Mouse (Mus musculus) spleen, adult 18-20 months (tissue): Measurements from ENCODE around the gene Adarb1.
"Not testable (repeated sequence)": the region's sequence is repeated elsewhere in the genome, so short reads cannot be mapped to it uniquely, and the experiment has no call there.

Experiments used
- DNase-seq, 2 experiments: peaks; one replicate each; pipeline ENCODE4 v3.0.0; 2022; ENCODE audit warnings: mixed read lengths in 2 of 2

Gene Adarb1

DNA sequence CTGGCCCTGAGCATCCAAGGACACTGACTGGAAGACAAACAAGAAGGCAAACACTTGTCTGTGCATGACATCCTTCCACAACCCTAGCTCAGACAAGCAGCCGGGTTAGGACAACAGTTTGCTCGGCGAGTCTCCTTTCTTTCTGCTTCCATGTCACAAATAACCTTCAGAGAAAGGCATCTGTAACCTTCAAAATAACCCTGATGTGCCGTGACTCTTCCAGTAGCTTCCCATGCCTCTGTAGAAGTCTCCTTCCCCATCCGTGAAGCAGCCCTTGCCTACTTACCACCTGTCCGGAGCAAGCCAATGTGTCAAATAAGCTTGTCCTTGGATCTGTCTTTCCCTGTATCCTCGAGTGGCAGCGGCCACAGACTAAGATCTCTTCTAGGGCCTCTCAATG lies 112.3 kb downstream of the Adarb1 start:
- DNase-seq: no peak

DNA sequence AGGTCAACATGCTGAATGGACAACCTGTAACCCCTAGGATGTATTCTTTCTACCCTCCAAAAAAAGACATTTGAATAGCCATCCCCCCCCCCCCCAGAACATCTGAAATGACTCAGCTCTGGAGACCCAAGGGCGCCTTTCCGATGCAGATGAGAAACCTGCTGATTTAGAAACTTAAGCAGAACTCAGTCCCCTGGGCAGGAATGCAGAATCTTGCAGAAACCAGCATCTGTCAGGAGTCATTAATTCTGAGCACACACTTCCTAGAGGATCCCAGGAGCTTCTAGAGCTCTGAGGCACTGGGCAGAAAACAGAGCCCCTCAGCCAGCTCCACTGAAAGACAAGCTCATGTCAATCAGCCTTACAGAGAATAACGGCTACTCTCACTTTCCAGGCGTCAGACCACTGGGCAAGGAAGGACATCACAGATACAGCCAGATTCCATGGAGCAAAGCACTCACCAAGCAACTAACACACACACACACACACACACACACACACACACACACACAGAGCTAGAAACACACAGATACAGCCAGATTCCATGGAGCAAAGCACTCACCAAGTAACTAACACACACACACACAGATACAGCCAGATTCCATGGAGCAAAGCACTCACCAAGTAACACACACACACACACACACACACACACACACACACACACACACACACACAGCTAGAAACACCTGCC lies 113.1 kb downstream of the Adarb1 start:
- DNase-seq: no peak

DNA sequence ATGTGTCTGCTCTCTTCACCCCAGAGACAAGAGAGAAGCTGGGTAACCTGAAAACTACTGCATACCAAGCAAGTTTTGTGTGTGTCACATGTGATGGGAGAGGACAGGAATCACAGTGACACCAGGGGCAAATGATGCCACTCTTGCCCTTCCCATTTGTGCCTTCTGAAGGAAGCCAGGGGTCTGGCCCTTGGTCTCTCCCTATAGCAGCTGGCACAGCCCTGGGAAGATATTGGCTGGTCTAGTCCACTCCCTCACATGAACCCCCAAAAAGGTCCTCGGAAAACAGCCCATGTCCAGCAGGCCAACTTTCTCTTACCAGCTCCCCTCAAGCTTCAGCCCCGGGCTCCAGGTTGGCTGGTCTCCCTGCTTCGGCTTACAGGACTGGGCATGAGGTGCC lies 113.7 kb downstream of the Adarb1 start:
- no peak for DNase-seq

DNA sequence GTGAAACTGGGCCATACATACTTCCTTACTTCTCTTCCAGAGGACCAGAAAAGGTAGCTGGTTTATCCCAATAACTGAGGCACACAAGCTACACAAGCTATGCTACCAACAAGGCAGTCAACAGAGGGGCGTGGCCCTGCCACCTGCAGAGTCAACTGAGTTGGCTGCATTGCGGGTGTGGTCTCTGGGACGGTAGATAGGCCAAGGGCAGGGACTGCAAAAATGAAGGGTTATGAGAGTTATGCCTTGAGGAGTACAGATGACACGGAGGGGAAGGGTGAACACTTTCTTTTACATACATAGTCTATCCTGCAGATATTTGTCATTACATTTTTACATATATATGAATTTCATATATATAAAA lies 117.2 kb downstream of the Adarb1 start:
- no peak for DNase-seq

DNA sequence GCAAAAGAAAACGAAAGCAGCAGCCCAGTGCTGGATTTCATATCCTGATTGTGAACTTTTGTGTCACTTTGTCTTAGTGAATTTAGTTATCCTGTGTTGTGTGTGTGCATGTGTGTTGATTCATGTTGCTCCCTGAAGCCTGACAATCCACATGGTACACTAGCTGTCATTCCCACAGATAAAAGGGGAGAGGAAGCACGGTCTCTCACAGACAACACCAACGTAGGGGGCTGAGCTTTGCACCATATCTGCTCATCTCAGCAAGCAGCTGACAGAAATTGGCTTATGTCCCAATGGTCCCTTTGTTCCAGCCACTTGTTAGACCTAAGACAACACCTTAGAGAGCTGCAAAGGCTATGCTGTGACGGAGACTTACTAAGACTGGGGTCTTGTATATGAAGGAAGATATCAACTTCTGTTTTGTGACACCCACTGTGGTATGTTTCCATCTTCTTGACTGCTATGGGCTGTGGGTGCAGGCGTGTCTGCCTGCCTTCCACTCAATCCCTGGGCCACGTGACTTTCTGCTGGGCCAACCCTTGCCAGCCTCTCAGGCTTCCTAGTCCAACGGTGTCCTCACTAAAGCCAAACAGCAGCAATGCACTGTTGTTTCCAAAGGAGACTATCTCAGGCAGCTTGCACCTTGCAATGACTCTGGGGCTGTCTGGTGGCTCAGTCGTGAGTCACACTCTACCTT lies 117.7 kb downstream of the Adarb1 start:
- DNase-seq: no peak

DNA sequence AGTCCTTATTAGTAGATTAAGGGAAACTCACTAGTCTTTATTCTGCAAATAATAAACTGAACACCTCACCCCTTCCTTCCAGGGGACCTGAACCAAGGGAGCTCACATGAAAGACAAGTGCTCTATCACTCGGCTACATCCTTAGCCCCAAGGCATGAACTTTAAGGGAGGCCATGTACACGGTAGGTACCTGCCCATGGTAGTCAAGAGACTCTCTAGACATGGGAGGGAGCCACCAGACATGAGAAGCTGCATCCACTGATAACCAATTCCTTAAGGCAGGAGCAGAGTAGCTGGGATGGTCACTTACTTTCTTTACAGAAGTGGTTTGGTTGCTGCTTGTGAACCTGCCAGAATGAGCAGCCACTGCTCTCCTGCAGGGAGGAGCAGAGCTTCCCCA lies 118.9 kb downstream of the Adarb1 start:
- no peak for DNase-seq

DNA sequence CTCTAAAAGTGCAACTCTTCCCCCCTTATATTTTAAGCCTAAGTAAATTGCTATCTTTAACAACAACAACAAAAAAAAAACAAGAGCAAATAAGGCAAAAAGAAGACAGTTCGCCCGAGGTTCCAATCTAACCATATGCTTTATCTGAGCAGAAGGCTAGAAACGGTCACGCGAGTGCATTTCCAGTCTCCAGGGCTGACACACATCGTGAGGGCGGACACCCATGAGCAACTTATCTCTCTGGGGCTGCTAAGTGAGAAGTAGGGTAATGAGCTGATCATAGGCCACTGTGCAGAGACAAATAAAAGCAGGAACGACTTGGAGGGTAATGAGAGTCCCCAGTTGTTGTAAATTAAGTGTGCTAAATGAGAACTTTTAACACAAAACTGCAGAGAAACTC lies 119.4 kb downstream of the Adarb1 start:
- DNase-seq: no peak

DNA sequence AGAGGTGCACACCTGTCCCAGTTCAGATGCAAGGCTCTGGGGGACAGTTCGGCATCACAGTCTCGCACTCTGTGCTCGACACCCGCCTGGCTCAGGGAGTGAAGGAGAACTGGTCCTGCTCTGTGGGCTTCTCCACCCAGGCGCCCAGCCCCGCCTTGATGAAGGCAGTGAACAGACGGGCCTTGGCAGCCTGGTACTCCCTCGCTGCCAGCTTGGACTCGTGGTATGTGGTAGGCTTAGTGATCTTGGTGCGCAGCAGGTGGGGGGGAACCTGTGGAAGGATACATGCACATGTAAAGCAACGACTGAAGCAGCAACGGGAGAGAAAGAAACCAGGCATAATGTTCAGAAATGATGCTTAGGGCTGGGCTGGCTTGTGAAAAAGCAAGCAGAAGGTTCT lies 123.4 kb downstream of the Adarb1 start:
- DNase-seq: no peak

DNA sequence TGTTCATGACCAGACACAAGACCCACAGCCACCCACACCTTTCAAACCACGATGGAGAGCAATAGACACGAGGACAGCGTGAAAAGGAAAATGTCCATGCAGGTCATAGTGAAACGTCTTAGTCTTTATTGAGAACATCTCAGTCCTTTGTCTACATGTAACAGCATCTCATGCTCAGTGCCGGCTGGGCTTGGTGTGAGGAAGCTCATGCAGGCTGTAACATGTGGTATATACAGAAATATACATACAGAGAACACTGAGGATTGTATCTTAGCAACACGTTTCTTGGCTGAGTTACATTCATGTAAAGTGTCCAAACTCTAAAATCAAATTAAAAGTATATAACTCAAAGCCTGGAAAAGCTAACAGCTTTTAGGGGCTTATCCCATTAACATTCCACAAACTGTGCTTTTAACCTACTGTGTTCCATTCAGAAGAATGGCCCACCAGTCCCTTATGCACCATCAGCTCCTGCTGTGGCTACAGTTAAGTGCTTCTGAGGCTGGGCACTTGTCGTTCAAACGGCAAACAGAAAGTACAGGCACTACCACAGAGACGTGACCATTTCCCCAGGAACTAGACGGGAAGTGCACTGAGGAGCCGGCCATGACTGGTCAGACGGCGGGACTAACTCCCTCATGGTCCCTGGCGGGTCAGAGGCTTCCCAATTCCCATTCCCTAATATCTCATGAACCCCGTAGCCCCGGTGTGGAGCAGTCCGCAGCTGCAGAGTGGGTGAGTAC lies 127.3 kb downstream of the Adarb1 start:
- no peak for DNase-seq

DNA sequence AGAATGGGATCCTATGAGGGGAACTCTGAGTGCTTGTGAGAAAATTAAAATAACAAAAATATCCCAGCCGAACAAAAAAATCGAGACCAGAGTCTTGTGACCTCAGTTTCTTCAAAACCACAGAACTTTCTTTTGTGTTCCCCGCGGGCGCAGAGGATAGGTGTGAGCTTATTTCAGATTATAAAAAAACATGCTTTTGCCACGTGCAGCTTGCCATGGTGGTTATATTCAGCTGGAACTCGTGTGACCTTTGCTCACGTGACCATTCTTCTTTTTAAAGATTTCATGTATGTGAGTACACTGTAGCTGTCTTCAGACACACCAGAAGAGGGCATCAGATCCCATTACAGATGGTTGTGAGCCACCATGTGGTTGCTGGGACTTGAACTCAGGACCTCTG lies 128.5 kb downstream of the Adarb1 start:
- no peak for DNase-seq

DNA sequence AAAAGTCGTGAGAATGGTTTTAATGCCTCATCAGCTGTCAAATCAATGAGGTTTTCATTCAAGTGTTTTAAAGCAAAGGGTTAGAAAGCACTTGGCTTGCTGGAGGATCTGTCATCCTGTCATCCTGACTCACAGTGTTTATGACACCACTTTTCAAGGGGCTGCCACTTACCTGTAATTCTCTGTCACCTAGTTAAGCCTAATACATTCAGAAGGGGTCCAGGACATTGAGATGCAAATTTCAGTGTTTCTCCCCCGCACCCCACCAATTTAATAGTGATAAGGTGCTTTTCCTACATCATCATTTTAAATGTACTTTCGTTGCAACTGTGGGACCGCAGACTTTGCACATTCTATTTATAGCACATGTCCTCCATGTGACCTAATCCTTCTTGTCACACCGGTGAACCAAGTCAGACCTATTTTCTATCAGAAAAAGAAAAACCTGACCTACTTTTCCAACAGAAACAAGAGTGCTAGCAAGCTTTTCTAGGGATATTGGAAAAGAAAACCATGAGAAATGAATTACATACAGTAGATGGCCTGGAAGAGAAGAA lies 129.4 kb downstream of the Adarb1 start:
- no peak for DNase-seq

DNA sequence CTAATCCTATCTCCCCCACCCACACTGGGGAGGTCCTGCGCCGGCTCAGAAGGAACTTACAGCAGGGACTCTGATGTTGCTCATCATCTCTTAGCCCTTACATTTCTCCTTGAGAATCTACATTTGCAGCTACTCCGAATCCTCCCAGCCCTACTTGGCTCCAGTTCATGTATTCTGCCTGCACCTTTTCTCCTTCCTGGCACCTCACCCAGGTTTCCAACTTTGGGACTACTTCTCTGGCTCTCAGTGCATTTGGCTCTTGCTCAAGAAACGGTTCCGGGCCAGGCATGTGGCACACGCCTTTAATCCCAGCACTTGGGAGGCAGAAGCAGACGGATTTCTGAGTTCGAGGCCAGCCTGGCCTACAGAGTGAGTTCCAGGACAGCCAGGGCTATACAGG lies 130.4 kb downstream of the Adarb1 start:
- no peak for DNase-seq

DNA sequence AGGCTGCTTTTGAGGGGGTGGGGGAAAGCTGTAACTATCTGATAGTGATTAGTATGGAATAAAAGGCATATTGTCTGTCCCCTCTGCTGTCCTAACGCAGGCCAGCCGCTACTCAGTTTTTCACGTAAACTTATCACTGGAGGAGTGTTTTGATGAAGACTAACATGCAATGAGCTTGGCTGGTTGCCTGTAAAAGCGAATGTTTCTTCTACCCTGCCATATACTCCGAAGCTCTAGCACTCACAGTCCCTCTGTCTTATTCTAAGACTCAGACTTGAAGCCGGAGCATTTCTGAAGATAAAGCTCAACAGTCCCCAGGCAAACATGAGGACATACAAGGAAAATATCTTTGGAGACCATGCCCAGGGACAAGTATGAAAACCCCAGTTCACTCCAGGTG lies 133.2 kb downstream of the Adarb1 start:
- no peak for DNase-seq

DNA sequence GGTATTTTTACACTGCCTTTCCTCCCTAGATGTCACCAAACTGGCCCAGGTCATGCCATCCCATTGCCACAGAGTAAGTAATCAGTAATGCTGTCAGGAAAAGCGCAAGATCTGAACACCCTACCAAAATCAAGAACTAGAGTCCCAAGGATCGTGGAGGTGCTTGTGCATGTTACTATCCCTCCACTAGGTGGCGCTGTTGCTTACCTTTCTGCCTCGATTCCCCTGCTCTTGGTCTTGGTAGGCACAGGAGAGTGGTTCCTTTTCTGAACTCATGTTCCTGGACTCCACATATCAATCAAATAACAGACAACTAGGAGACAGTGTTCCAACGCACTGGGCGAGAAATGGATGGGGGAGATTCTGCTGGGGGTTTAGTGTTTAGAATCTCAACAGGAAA lies 135.2 kb downstream of the Adarb1 start:
- DNase-seq: peak in 1 of 2 experiments; percentile 66

DNA sequence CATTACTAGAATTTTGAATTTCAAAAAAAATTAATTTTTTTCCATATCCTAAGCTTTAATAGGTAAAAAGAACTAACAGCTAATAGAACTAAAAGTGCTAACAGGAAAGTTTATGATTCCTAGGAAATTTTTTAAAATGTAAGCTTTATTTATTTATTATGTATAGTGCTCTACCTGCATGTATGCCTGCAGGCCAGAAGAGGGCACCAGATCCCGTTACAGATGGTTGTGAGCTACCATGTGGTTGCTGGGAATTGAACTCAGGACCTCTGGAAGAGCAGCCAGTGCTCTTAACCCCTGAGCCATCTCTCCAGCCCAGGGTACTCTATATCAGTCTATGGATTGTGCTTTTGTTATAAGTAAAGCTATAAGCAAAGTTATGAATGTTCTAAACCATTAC lies 136.0 kb downstream of the Adarb1 start:
- DNase-seq: not testable (repeated sequence)

DNA sequence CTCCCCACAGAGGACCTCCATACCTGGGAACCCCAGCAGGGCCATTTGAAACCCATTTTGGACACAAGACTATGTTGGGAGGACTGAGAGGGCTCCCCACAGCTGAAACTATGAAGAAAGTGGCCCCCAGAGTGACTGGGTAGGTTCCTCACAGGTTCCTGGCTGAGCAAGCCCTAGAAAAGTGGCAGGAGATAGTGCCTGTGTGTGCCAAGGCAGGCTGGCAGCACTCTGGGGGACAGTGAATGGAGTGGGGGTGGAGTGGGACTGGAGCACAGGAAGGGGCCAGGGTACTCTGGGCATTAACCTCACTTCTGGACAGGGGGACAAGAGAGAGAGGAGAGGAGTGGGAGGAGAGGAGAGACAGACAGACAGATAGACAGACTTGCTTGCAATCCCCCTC lies 144.3 kb downstream of the Adarb1 start:
- no peak for DNase-seq

DNA sequence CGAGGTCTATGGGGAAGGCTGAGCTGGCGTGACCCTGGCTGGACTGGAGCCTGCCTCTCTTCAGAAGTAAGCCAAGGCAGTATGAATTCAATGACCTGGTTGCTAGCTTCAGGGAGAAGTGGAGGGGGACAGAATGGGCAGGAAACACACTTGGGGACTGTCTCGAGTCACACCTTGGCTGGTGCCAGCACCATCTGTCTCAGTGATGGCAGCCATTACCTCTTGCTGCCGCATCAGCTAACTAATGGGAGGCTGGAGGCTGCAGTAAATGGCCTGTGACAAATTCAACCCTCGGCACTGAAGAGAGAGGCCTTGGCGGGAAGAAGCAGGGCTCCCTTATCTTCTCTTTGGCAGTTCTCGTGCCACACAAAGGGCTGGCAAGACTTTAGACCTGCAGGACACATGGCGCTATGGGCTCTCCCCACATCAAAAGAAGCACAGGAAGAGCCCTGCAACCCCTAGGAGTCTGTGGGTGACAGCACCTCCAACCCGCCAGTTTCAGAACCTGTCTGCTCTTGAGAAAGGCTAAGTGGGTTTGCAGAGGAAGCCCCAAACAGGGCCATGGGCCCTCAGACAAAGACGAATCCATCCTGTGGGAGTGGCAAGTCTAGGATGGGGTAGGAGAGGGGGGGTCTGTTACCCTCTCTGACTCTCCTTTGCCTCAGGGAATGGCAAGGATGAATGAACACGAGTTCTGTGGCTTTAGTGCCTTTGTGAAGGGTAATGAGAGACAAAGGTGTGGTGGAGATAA lies 144.9 kb downstream of the Adarb1 start:
- DNase-seq: no peak

DNA sequence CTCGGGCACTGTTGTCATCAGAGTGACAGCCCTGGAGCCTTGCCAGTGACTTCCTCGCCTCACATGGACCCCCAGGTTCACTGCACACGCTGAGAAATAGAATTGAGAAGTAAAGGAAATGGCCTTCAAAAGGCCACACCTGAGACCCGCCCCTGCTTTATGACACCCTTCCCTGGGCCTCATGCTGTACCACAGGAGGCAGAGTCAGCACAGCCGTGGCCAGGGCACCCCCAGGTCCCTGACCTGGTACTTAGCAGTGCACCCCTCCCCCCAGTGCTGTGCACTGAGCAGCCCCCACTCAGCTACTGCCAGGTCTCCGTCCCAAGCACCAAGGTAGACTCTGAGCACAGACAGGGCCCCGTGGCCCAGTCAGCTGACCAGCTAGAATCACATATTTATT lies 148.9 kb downstream of the Adarb1 start:
- DNase-seq: no peak

DNA sequence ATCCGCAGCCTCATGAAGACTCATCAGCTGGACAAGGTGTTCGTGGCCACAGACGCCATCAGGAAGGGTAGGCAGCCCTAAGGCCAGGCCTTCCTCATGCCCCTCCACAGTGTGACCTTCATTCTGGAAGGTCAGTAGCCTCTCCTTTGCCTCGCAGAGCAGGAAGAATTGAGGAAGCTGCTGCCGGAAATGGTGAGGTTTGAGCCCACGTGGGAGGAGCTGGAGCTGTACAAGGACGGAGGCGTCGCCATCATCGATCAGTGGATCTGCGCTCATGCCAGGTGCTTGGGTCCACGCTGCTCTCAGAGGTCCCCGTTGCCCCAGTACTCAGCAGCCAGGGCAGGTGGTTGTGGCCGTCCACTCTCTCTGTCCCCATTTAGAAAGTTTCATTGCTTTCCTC lies 151.0 kb downstream of the Adarb1 start:
- DNase-seq: no peak

DNA sequence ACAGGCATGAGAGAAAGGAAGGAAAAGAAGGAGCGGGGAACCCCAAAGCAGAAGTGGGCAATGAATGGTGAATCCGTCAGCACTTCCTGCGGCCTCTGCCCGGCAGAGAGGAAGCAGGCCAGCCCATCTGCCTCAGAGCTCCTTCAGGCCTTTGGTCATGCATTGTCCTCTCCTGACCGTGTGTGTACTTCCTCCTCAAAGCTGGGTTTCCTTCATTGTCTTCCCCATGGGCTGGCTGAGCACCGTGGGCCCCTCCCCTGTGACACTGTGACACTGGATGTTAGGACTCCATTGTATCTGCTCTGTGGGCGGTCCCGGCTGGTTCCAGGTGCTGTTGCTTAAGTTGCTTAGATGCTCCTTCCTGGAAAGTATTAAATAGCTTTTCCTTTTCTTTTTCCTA lies 151.8 kb downstream of the Adarb1 start:
- DNase-seq: no peak

DNA sequence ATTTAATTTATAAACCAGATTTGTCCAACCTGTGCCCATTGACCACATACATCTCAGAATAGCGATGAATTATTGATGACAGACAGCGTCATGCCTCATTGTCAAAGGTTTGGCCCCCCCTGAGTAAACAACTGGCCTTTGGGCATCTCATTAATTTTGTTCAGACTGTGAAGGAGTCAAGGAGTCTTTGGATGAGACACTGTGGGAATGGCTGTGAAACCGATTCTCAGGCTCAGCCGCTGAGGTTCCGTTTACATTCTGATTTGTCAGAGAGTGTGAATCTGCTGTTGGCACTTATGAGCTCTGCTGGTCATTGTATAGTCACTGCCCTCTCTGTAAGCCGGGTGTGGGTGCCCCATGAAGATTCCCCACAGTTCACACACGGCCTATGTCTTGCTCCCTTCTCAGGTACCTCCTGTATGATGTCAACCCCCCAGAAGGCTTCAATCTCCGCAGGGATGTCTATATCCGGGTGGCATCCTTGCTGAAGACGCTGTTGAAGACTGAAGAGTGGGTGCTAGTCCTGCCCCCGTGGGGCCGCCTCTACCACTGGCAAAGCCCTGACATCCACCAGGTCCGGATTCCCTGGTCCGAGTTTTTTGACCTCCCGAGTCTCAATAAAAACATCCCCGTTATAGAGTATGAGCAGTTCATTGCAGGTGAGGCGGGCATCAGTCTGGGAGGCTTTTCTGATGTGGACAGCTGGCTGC lies 157.7 kb downstream of the Adarb1 start:
- DNase-seq: no peak
